Mouse (Mus musculus) heart, embryonic 11.5 days (tissue): ENCODE data around the gene Atrnl1. TPM values are rescaled to one million over a fixed set of nuclear protein-coding genes. Genes with fewer than 3 reads are reported as not detected.

Experiments
- ATAC-seq: fragments of 200-750 bp; cut with Nextera tagmentation; replicated peaks from 2 replicates; pipeline ENCODE4 v1.8.0; 2017; ENCODE audit warnings: moderate library complexity; ENCODE audit not compliant: insufficient number of reproducible peaks, low FRiP score, low TSS enrichment
- H3K27ac ChIP-seq: fragments of 300-500 bp; sonication (generic); 2 replicates; pipeline ENCODE4 v1.5.1; 2014; ENCODE audit warnings: mild to moderate bottlenecking, low read depth, low read length
- H3K27me3 ChIP-seq: fragments of 300-500 bp; sonication (generic); 2 replicates; pipeline ENCODE4 v1.6.1; 2014; ENCODE audit warnings: mild to moderate bottlenecking, low read length, mixed read lengths; ENCODE audit not compliant: control insufficient read depth, insufficient read depth
- H3K36me3 ChIP-seq: fragments of 300-500 bp; sonication (generic); 2 replicates; pipeline ENCODE4 v1.6.1; 2014; ENCODE audit warnings: mild to moderate bottlenecking, low read length, moderate library complexity, mixed read lengths; ENCODE audit not compliant: control insufficient read depth, insufficient read depth
- H3K4me1 ChIP-seq: fragments of 300-500 bp; sonication (generic); 2 replicates; pipeline ENCODE4 v1.6.1; 2014; ENCODE audit warnings: low read length; ENCODE audit not compliant: control insufficient read depth, insufficient read depth
- H3K4me2 ChIP-seq: fragments of 300-500 bp; sonication (generic); 2 replicates; pipeline ENCODE4 v1.6.1; 2014; ENCODE audit warnings: mild to moderate bottlenecking, moderate library complexity
- H3K4me3 ChIP-seq: fragments of 300-500 bp; sonication (generic); 2 replicates; pipeline ENCODE4 v1.5.1; 2014; ENCODE audit warnings: low read depth, low read length
- H3K9ac ChIP-seq: fragments of 300-500 bp; sonication (generic); 2 replicates; pipeline ENCODE4 v1.6.1; 2014; ENCODE audit warnings: mild to moderate bottlenecking, low read depth, low read length, moderate library complexity
- H3K9me3 ChIP-seq: fragments of 300-500 bp; sonication (generic); replicated peaks from 2 replicates; pipeline ENCODE4 v1.6.1; 2016; ENCODE audit warnings: low read length; ENCODE audit not compliant: control insufficient read depth
- WGBS: fragments of 180-500 bp; shearing (Covaris S2); extraction: QIAGEN DNeasy Blood & Tissue Kit; methylation state at CpG from one replicate; pipeline ENCODE4 v1.1.7; 2014; ENCODE audit not compliant: insufficient replicate concordance; 5-methylcytosine and 5-hydroxymethylcytosine counted together
- polyA plus RNA-seq: library from polyadenylated mRNA; unstranded; fragments of >200 nt; fragmentation: Nextera tagmentation; extraction: Ambion mirVana; gene quantifications from 2 replicates; pipeline ENCODE4 v1.2.1, GENCODE M21; 2014

Gene Atrnl1
- polyA plus RNA-seq, 1 experiment from 2014 or later = 4.0 TPM

GRCm38 (mm10) chr19:58119681-58120173 lies 508.9 kb downstream of the Atrnl1 start:
- Histone ChIP-seq H3K27ac (no peak overlapping the region), H3K4me3 (no peak overlapping the region), H3K9ac (no peak overlapping the region), H3K36me3 (no peaks in the 10 kb centered on the region), H3K9me3 (no peaks in the 10 kb centered on the region), H3K27me3 (no peaks in the 10 kb centered on the region), H3K4me2 (0 out of 2 replicates have a peak overlapping the region, but pooled peaks have one; percentile 20), H3K4me1 (peaks cover 8% of the 10 kb centered on the region; the same call in 1 of the 2 replicates)
- ATAC-seq = 0 out of 2 replicates have a peak, but pooled peaks have one; percentile 31
- 48% methylated on average over 13 of the region's 13 CpGs for WGBS

GRCm38 (mm10) chr19:58120661-58121060 lies 509.8 kb downstream of the Atrnl1 start:
- WGBS = 82% methylated on average over 9 of the region's 9 CpGs
- Histone ChIP-seq H3K4me2 (no peak overlapping the region), H3K4me3 (no peak overlapping the region), H3K27me3 (no peaks in the 10 kb centered on the region), H3K36me3 (no peaks in the 10 kb centered on the region), H3K9me3 (no peaks in the 10 kb centered on the region), H3K4me1 (peaks cover 8% of the 10 kb centered on the region; the same call in 1 of the 2 replicates), H3K9ac (no peak overlapping the region), H3K27ac (no peak overlapping the region)
- no peak for ATAC-seq

- Histone ChIP-seq H3K36me3 (no peaks in the 10 kb centered on the region), H3K4me2 (no peak overlapping the region), H3K4me3 (no peak overlapping the region), H3K27ac (no peak overlapping the region), H3K27me3 (no peaks in the 10 kb centered on the region), H3K4me1 (peaks cover 8% of the 10 kb centered on the region; the same call in 1 of the 2 replicates), H3K9ac (no peak overlapping the region), H3K9me3 (no peaks in the 10 kb centered on the region)
- WGBS = 62% methylated on average over 6 of the region's 6 CpGs
- ATAC-seq = no peak
Observed at GRCm38 (mm10) chr19:58121628-58122027, 510.8 kb downstream of the Atrnl1 start.

- Histone ChIP-seq H3K4me3 (no peak overlapping the region), H3K36me3 (no peaks in the 10 kb centered on the region), H3K27me3 (no peaks in the 10 kb centered on the region), H3K4me2 (no peak overlapping the region), H3K27ac (no peak overlapping the region), H3K9ac (no peak overlapping the region), H3K9me3 (no peaks in the 10 kb centered on the region), H3K4me1 (peaks cover 8% of the 10 kb centered on the region; the same call in 1 of the 2 replicates)
- WGBS = 90% methylated on average over 3 of the region's 3 CpGs
- no peak for ATAC-seq
Observed at GRCm38 (mm10) chr19:58123620-58124019, 512.8 kb downstream of the Atrnl1 start.

- H3K27ac ChIP-seq = no peak overlapping the region
- peaks cover under 1% of the 10 kb centered on the region; the same call in 1 of the 2 replicates for H3K9me3 ChIP-seq
- no peaks in the 10 kb centered on the region for H3K36me3 ChIP-seq
- peaks cover 8% of the 10 kb centered on the region; the same call in 1 of the 2 replicates for H3K4me1 ChIP-seq
- ATAC-seq = no peak
- WGBS = 87% methylated on average over 5 of the region's 5 CpGs
- H3K4me3 ChIP-seq = no peak overlapping the region
- H3K27me3 ChIP-seq = no peaks in the 10 kb centered on the region
- H3K9ac ChIP-seq = no peak overlapping the region
- no peak overlapping the region for H3K4me2 ChIP-seq
Observed at GRCm38 (mm10) chr19:58124566-58124965, 513.7 kb downstream of the Atrnl1 start.

- no peaks in the 10 kb centered on the region for H3K27me3 ChIP-seq
- no peak for ATAC-seq
- H3K4me2 ChIP-seq = no peak overlapping the region
- H3K4me3 ChIP-seq = no peak overlapping the region
- WGBS = 84% methylated on average over 14 of the region's 14 CpGs
- H3K9ac ChIP-seq = no peak overlapping the region
- peaks cover 5% of the 10 kb centered on the region; the same call in 1 of the 2 replicates for H3K9me3 ChIP-seq
- H3K27ac ChIP-seq = no peak overlapping the region
- peaks cover 5% of the 10 kb centered on the region; the same call in 1 of the 2 replicates for H3K4me1 ChIP-seq
- H3K36me3 ChIP-seq = no peaks in the 10 kb centered on the region
Observed at GRCm38 (mm10) chr19:58125010-58125409, 514.2 kb downstream of the Atrnl1 start.

GRCm38 (mm10) chr19:58131896-58132295 lies 521.1 kb downstream of the Atrnl1 start:
- Histone ChIP-seq H3K36me3 (no peaks in the 10 kb centered on the region), H3K27ac (no peak overlapping the region), H3K4me3 (no peak overlapping the region), H3K4me2 (no peak overlapping the region), H3K27me3 (no peaks in the 10 kb centered on the region), H3K9ac (no peak overlapping the region), H3K9me3 (peaks cover 5% of the 10 kb centered on the region; the same call in 1 of the 2 replicates), H3K4me1 (no peaks in the 10 kb centered on the region)
- no peak for ATAC-seq
- 80% methylated on average over 9 of the region's 9 CpGs for WGBS

- no peaks in the 10 kb centered on the region for H3K9me3 ChIP-seq
- 43% methylated on average over 13 of the region's 13 CpGs for WGBS
- no peaks in the 10 kb centered on the region for H3K4me1 ChIP-seq
- no peak overlapping the region for H3K9ac ChIP-seq
- ATAC-seq = no peak
- no peak overlapping the region for H3K27ac ChIP-seq
- H3K4me3 ChIP-seq = no peak overlapping the region
- H3K36me3 ChIP-seq = no peaks in the 10 kb centered on the region
- no peak overlapping the region for H3K4me2 ChIP-seq
- no peaks in the 10 kb centered on the region for H3K27me3 ChIP-seq
Observed at GRCm38 (mm10) chr19:58140191-58140784, 529.5 kb downstream of the Atrnl1 start.
